Mouse (Mus musculus): Measurements from ENCODE around the gene Pacsin2.
"Not testable (repeated sequence)": the region's sequence is repeated elsewhere in the genome, so short reads cannot be mapped to it uniquely, and the experiment has no call there.

The Pacsin2 gene

DNA sequence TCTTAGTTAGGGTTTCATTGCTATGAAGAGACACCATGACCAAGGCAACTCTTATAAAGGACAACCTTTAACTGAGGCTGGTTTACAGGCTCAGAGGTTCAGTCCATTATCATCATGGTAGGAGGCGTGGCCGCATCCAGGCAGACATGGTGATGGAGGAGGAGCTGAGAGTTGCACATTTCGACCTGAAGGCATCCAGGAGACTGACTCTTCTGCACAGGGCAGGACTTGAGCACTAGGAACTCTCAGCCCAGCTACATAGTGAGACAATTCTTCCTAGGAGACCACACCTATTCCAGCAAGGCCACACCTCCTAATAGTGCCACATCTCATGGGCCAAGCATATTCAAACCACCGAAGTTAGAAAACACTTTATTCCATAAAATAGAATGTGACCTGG is 15.4 kb upstream of the Pacsin2 start:
- no peak for DNase-seq (ENCODE audit: low spot score in 2 of 2)

DNA sequence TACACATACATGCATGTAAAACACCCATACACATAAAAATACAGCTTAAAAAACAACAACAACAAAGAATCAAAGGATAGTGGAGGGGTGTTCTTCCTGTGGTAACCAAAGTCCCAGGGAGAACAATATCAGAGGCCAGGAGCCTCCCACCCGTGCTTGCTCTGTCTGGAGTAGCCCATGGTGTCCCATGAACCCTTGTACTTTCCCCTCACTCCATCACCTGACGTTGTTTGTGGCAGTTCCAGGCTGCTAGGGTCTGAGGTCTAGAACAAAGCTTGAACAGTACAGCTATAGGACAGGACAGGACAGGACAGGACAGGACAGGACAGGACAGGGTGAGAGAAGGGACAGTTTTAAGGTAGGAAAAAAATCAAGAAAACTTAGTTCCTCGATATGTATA is 13.7 kb upstream of the Pacsin2 start:
- DNase-seq (ENCODE audit: low spot score in 2 of 2) = no peak

DNA sequence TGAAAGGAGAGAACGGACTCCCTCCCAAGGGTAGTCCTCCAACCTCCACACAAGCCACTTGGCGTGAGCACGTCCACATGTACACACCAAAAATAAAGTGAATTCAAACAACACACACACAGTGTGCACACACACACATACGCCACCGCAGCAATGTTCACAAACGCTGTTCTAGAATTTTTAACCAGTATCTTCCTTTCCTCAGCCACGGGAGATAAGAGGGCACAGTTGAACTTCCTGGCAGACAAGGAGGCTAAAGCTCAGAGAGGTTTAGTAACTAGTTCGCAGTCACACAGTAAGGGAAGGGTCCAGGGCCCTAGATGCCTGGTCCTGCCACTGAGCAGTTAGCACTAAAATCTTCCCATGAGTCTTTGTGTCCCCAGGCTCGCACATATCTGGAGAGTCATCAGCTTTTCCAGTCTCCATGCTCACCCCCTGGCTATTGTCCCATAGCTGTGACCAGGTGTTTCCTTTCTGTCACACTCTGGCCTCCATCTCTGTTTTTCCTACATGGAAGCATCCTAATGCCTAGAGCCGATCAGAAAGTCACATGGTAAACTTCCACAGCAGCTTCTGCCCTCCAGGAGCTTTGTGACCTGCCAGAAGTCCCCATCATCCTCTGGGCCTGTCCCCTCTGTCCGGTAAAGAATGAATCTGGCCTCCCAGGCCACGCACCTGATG is 12.3 kb upstream of the Pacsin2 start:
- no peak for DNase-seq (ENCODE audit: low spot score in 2 of 2)

DNA sequence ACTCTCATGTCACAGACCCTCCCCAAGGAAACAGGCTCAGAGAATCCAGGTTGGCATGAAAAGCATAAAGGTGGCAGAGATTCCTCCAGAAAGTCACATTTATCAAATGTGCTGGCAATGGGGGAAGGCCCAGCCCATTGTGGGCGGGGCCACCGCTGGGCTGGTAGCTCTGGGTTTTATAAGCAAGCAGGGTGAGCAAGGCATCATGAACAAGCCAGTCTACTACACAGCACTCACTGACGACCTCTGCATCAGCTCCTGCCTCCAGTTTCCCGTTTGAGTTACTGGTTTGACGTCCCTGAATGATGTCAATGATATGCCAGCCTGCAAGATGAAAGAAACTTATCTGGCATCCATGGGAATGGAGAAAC is 10.0 kb upstream of the Pacsin2 start:
- DNase-seq (ENCODE audit: low spot score in 2 of 2) = peak in 1 of 2 experiments; percentile 28

DNA sequence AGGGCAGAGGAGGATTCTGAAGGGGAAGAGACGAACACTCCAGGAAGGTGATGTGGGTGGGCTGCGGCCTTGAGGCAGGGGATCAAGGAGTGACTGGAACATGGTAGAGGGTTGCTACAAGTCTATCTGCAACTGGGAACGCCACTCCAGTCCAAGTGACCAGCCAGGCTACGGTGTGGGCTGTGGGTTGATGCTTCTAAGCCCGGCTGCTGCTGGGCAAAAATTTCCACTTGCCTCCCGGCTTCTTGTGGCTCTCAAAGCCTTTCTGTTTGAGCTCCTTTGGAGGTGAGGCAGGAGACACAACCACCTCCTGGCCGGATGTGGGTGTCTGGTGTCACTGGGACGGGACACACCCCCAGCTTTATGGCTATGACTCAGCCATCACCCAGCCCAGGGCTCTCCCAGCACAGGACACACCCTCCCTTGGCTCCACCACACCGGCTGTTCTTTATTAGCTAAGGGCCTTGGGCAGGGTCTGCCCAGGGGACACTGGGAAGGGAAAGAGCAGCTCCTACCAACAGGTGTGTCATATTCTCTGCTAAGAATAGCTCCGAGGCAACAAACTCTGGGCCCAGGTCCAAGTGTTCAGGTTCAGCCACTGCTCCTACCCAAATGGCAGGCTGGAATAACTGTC is 9.5 kb upstream of the Pacsin2 start:
- DNase-seq (ENCODE audit: low spot score in 2 of 2) = peak; percentile 48 to 57

DNA sequence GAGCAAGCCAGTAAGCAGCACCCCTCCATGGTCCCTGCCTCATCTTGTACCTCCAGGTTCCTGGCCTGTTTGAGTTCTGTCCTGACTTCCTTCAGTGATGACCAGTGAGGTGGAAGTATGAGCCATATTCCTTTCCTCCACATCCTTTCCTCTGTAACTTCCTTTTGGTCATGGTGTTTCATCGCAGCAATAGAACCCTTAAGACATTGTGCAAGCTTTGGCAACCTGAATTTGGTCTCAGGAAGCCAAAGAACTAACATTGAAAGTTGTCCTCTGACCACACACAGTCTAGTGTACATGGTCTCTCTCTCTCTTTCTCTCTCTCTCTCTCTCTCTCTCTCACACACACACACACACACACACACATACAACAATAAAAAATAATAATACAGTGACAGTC is 8.8 kb upstream of the Pacsin2 start:
- no peak for DNase-seq (ENCODE audit: low spot score in 2 of 2)

DNA sequence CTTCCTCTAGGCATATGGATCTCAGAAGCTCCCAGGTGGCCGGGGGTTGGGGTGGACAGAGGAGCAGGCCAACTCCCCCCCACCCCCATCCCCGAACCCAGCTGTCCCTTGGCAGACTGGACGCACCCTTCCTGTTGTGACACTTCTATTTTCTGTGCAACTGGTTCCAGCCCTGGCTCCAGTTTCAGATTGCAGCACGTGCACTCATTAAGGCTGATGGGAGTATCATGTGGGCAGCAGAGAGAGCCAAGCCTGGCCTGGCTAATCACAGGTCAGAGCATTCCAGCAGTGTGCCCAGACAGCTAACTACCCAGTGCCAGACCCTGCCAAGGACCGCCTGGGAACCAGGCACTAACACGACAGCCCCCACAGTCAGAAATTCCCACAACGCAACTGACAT is 7.1 kb upstream of the Pacsin2 start:
- DNase-seq (ENCODE audit: low spot score in 2 of 2) = no peak

DNA sequence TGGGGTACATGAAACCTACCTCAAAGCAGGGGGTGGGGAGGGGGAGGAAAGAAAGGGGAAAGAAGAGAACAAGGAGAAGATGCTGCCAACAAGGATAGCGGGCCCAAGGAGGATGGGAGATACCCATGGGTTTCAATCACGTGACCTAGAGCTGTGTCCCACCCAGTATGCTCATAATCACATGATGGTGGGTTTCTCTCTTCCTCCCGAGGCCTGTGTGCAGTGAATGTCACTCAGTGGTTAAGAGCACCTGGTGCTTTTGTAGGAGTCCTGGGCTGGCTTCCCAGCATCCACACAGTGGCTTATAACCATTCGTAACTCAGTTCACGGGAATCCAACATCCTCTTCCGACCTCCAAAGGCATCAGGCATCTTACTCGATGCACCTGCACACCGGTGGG is 6.0 kb upstream of the Pacsin2 start:
- DNase-seq (ENCODE audit: low spot score in 2 of 2) = no peak

DNA sequence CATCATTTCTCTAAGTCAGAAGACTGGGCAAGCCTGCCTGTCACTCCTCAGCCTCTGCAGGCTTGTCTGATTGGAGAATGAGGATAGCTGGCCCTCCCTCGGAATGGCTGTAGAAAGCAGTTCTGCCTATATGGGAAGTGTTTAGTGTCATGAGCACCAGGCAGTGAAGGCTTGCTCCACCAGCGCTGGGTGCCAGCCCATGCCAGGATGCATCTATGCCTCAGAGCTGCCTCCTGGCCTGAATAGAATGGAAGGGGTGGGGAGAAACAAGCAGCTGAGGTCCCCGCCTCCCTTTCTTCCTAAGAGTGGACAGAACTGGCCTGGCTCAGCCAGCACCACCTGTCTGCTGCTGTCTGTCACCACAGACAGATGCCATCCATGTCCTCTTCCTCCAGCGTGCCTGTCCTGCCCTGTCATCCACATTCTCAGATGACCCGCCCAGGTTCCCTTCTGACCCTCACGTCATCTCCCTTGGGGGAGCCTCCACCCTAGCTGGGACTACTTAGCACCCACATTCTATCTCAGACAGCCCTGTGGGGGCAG is 4.9 kb upstream of the Pacsin2 start:
- no peak for DNase-seq (ENCODE audit: low spot score in 2 of 2)

DNA sequence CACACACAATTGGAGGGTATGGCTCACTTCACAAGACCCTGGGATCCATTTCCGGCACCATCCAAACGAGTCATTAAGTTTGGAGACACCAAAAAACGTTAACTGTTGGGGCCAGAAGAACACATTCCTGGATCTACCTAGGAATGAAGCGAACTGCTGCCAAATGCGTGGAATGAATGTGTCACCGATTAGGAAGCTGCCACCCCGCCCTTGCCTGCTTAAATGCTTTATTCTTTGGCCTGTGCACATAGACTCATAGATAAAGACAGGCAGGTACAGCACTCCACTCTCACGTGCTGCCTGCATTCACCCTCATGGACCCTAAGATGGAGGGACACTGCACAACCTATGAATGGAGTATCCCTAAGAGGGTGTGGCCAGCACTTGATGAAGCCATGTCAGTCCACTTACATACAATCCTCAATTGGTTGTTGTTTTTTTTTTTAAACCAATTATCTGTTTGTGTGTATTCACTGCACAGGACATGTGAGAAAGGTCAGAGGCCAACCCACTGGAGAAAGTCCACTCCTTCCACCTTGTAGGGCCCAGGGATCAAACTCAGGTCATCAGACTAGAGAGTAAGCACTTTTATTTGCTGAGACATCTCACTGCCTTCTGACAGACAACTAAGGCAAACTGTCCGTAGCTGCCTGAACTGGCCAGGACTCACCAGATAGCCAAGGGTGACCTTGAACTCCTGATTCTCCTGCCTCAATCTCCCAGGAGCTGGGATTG is 3.0 kb upstream of the Pacsin2 start:
- no peak for DNase-seq (ENCODE audit: low spot score in 2 of 2)

DNA sequence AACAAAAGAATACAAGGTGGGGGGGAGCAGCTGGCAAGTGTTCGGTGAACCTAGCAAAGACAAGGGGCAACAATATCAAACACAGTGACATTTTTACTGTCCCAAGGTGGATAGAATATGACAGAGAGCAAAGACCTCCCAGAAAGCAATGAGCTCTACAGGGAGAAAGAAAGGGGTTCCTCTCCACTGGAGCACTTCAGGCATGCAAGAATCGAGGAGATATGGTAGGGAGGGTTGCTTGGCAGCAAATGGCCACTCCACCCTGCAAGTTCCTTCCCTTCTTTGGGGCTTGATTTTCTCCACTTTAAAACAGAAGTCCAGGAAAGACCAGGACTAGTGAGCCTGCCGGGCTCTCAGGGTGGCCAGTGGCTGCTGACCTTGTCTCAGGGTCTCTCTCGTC is 1.9 kb upstream of the Pacsin2 start:
- DNase-seq (ENCODE audit: low spot score in 2 of 2) = no peak

DNA sequence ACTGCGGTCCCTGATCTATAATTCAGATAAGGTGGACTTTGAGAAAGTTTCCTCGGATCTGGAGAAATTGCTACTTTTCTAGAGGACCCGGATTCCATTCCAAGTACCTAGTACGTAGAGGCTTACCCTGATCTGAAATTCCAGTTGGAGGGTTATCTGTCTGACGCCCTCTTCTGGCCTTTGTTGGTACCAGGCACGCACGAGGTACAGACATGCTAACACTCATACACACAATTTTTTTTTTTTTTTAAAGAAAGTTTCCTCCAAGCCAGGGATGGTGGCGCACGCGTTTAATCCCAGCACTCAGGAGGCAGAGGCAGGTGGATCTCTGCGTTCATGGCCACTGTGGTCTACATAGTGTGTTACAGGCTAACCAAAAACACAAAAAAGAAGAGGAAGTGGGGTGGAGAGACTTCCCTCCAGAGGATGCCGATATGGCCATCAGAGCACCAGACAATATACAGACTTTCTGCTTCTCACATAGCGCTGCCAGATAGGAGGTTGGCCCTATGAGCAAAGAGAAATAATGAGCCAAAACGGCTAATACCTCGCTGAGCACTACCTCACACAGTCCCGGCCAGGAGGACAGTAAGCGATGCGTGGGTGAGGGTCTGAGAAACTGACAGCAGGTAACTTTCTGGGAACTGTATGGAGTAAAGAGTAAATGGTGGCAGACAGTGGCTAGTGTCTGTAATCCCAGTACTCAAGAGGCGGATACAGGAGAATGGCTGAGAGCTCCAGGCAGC is 672 bp upstream of the Pacsin2 start:
- DNase-seq (ENCODE audit: low spot score in 2 of 2) = peak in 1 of 2 experiments; percentile 14

DNA sequence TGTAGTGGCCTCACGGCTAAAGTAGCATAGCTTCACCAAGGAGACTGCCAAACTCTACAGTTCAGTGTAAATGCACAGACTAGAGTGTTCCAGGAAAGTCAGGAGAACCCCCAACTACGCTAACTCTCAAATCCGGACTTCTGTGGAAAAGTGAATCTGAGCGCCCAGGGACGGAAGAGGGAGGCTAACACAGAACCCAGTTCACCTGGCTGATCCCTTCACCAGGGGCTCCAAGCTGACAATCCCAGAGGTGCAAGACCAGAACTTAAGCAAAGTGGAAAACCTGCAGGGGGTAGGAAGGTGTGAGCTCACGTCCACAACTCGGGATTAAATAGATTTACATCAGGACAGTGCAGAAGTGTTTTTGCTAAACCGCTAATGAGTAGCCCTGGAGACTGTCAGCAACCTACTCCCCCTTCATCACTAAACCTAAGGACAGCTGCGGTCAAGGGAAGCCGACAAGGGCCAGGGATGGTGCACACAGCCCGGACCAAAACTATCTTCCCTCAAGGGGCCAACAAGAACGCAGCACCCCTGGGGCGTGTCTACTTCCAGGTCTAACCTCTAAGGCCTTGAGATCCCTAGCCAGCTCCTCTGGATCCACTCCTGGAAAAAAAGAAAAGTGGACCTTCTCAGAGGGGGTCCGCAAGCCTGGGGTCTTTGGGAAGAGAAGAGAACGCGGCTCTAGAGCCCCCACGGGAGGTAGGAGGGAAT is 880 bp downstream of the Pacsin2 start:
- DNase-seq (ENCODE audit: low spot score in 2 of 2) = no peak

DNA sequence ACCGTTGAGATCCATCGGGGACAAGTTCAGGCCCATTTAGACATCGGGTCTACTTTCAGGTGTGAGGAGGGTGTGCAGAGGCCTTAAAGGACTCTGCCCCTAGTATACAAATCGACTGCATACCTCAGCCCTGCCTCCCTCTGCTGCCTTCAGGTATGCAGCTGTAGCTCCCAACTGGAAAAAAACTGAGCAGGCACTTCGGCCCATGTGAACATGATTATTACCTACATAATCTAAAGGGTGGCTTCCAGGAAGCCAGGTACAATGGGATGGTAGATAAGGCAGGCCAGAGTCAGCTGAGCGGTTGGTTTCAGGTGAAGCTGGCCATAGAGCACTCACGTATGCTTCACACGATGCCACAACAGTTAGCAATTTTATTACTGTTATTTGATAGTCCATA is 2.1 kb downstream of the Pacsin2 start:
- DNase-seq (ENCODE audit: low spot score in 2 of 2) = not testable (repeated sequence)

DNA sequence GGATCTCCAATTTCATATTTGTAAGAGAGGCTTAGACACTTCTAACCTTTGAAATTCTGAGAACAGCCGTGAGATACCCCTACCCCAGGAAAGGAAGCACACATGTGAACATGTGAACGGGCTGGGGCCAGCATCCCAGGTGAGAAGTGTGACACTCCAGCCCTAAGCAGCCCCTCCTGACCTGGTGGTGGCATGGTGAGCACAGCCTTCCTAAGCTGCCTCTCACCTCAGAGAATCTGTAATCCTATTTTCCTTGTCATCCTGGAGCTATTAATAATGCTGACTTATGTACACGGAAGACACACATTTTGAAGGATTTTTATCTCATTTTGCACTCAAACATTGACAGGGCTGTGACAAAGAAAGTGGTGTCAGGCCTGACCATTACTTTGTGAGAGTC is 3.5 kb downstream of the Pacsin2 start:
- DNase-seq (ENCODE audit: low spot score in 2 of 2) = no peak

DNA sequence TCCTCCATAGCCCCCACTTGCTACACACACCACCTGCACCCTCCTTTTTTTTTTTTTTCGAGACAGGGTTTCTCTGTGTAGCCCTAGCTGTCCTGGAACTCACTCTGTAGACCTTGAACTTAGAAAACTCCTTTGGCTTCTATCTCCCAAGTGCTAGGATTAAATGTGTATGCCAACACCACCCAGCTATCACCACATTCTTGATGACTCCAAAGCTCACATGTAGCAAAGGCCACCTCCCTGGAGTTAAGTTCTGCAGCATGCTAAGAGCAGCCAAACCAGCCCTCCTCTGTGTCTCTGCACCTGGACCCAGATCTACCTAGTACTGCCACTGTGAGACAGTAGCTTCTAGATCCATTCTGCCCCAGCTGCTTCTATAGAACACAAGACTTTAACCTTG is 6.9 kb downstream of the Pacsin2 start:
- DNase-seq (ENCODE audit: low spot score in 2 of 2) = no peak

DNA sequence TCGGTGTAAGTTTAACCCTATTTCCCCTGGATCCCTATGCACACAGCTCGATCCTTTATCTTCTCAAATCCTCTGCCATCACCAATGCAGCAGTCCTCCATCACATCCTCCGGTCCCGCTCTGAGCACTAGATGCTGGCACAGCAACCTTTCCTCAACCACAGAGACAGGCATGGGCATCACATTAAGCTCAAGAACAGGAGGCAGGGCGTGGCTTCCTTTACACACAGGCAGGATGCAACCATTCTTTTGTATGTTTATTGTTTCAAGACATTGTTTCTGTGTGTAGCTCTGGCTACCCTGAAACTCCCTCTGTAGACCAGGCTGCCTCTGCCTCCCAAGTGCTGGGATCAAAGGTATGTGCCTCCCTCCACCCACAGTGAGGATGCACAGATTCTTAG is 8.8 kb downstream of the Pacsin2 start:
- DNase-seq (ENCODE audit: low spot score in 2 of 2) = no peak

DNA sequence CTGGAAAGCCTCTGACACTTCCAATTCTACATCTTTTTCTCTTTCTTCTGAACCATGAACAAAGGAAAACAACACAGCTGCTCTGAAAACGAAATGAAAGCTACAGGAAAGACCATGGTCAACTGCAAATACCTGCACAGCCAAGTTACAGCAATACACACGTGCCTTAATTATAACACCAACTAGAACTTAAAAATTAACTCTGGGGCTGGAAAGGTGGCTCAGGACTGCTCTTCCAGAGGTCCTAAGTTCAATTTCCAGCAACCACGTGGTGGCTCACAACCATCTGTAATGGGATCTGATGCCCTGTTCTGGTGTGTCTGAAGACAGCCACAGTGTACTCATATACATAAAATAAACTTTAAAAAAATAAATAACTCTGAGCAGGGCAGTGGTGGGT is 9.4 kb downstream of the Pacsin2 start:
- DNase-seq (ENCODE audit: low spot score in 2 of 2) = no peak

DNA sequence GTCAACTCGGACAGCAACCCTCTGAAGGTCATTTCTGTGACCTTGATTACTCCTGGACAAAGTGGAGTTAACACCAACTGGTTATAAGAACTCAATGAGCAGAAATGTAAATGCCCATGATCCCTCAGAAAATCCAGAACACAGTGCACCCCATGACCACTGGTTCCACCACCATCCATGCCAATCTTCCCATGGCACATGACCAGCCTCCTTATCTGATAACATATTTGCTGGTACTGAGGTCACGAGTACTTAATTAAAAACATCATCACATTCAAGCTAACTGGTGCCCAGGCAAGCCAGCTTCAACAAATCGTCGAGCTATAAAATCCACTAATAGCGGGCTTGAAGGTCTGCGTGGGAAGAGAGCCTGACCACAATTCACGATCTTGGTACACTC is 10.0 kb downstream of the Pacsin2 start:
- no peak for DNase-seq (ENCODE audit: low spot score in 2 of 2)

DNA sequence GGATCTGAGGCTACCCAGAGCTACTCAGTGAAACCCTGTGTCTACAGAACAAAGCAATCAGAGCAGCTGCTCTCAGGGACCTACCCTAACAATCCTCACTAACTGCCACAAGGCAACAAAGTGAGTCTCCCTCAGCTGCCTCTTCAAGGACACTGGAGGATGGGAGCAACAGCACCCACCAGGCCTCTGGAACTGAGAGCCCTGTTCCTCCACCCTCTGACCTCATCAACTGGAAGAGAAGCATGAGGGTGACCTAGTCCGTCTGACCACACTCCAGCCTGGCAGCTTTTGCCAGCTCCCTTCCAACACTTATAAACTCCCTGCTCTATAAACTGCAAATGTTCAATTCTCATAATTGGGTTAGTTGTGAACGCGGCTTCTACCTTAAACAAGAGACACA is 10.5 kb downstream of the Pacsin2 start:
- DNase-seq (ENCODE audit: low spot score in 2 of 2) = no peak

DNA sequence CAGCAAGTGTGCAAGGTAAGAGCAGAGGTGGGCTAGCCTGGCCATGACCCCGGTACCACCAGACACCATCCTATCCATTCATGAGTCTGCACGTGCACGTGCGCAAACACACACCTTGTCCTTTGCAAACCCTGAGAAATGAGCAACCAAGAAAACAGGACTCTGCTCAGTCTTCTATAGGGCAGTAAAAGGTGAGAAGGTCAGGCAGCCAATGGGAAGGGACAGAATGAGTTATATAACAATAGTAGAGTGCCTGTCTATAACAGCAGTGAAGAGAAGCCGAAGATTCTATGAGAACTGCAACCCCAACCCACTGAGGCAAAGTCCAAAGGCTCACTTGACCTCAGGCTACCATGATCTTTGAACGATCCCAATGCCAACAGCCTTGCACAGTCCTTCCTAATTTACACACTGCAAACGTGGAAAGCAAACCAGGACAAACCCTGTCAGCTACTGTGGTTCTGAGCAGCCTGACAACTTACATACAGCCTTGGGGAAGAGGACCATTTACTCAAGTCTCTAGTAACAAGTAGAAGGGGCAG is 12.1 kb downstream of the Pacsin2 start:
- no peak for DNase-seq (ENCODE audit: low spot score in 2 of 2)

All from spleen, postnatal 14 days (tissue).